8 mouse cellular contexts compared by ENCODE assay signal in genomic region chr11:87358331-87359261, GRCm38 (mm10). TPM values are rescaled to one million over a fixed set of nuclear protein-coding genes. Genes with fewer than 3 reads are reported as not detected.
DNase-seq lines count a peak whose midpoint lies in the region; ATAC-seq and TF ChIP-seq lines count a peak whose summit lies in the region.

Gene Ppm1e (minus strand): TSS chr11:87359023.

- no peaks in the 10 kb centered on the region; the same call in 1 of the 2 replicates for H3K36me3 ChIP-seq in forebrain, embryonic 11.5 days (ENCODE audit: control insufficient read depth, insufficient read depth, low read length)
- no peaks in the 10 kb centered on the region for H3K36me3 ChIP-seq in heart, embryonic 16.5 days (ENCODE audit: control insufficient read depth, insufficient read depth)
- no peaks in the 10 kb centered on the region for H3K36me3 ChIP-seq in liver, embryonic 14.5 days (replicated peaks; ENCODE audit: control insufficient read depth, insufficient read depth, low read depth)
- peaks cover 2% of the 10 kb centered on the region for H3K36me3 ChIP-seq in neural tube, embryonic 12.5 days
- no peaks in the 10 kb centered on the region for H3K36me3 ChIP-seq in stomach, postnatal 0 days (ENCODE audit: control insufficient read depth, insufficient read depth, low read length)

- no peak for TF ChIP-seq CTCF in liver, embryonic 14.5 days (IDR thresholded peaks at IDR 0.05; ENCODE audit: low read depth)
- TF ChIP-seq CTCF in stomach, postnatal 0 days (IDR thresholded peaks at IDR 0.05; ENCODE audit: low read depth), result no peak

- no peak for TF ChIP-seq EP300 in liver, embryonic 14.5 days (IDR thresholded peaks at IDR 0.05; ENCODE audit: low read depth)
- no peak for TF ChIP-seq EP300 in stomach, postnatal 0 days (optimal IDR thresholded peaks at IDR 0.05)

- peak; percentile 96 for ATAC-seq in forebrain, embryonic 11.5 days (replicated peaks; ENCODE audit: low FRiP score)
- peak; percentile 96 for ATAC-seq in heart, embryonic 16.5 days (replicated peaks; ENCODE audit: extremely low read depth, insufficient read depth, low FRiP score)
- ATAC-seq in liver, embryonic 14.5 days (ENCODE audit: insufficient read depth), result peak; percentile 96
- ATAC-seq in neural tube, embryonic 12.5 days (ENCODE audit: low FRiP score, low read depth), result peak; percentile 94
- ATAC-seq in stomach, postnatal 0 days (ENCODE audit: low FRiP score, low TSS enrichment), result peak; percentile 85

- no peaks in the 10 kb centered on the region for H3K27me3 ChIP-seq in forebrain, embryonic 11.5 days (ENCODE audit: control insufficient read depth, insufficient read depth, low read length)
- peaks cover 6% of the 10 kb centered on the region; the same call in 1 of the 2 replicates for H3K27me3 ChIP-seq in heart, embryonic 16.5 days (ENCODE audit: control insufficient read depth, insufficient read depth, low read length)
- peaks cover 35% of the 10 kb centered on the region for H3K27me3 ChIP-seq in liver, embryonic 14.5 days (ENCODE audit: control insufficient read depth, insufficient read depth, low read length)
- no peaks in the 10 kb centered on the region for H3K27me3 ChIP-seq in neural tube, embryonic 12.5 days (replicated peaks)
- peaks cover 4% of the 10 kb centered on the region; the same call in 1 of the 2 replicates for H3K27me3 ChIP-seq in stomach, postnatal 0 days (ENCODE audit: control insufficient read depth, insufficient read depth, low read length)

- H3K4me2 ChIP-seq in forebrain, embryonic 11.5 days (ENCODE audit: low read depth, low read length, severe bottlenecking), result peak within 1 kb of the TSS; percentile 45
- peak within 1 kb of the TSS; percentile 78 for H3K4me2 ChIP-seq in heart, embryonic 16.5 days (ENCODE audit: low read depth, low read length)
- H3K4me2 ChIP-seq in liver, embryonic 14.5 days (ENCODE audit: low read depth), result peak within 1 kb of the TSS; percentile 90
- peak within 1 kb of the TSS; percentile 81 for H3K4me2 ChIP-seq in neural tube, embryonic 12.5 days (replicated peaks)
- H3K4me2 ChIP-seq in stomach, postnatal 0 days (replicated peaks; ENCODE audit: low read depth), result peak within 1 kb of the TSS; percentile 97

- no peaks in the 10 kb centered on the region for H3K9me3 ChIP-seq in forebrain, embryonic 11.5 days (ENCODE audit: control insufficient read depth, low read length)
- peaks cover 5% of the 10 kb centered on the region; the same call in 1 of the 2 replicates for H3K9me3 ChIP-seq in heart, embryonic 16.5 days (replicated peaks; ENCODE audit: control insufficient read depth, low read length)
- no peaks in the 10 kb centered on the region for H3K9me3 ChIP-seq in liver, embryonic 14.5 days (ENCODE audit: control insufficient read depth, low read length)
- no peaks in the 10 kb centered on the region for H3K9me3 ChIP-seq in neural tube, embryonic 12.5 days
- no peaks in the 10 kb centered on the region for H3K9me3 ChIP-seq in stomach, postnatal 0 days (ENCODE audit: control insufficient read depth, low read length)

- H3K4me3 ChIP-seq in forebrain, embryonic 11.5 days (ENCODE audit: low read depth, low read length), result peak within 1 kb of the TSS; percentile 87
- H3K4me3 ChIP-seq in heart, embryonic 16.5 days (ENCODE audit: low read length), result peak within 1 kb of the TSS; percentile 86
- peak within 1 kb of the TSS; percentile 72 for H3K4me3 ChIP-seq in liver, embryonic 14.5 days (ENCODE audit: insufficient read depth in 1 of 2, low read depth in 2 of 2, low read length in 2 of 2)
- H3K4me3 ChIP-seq in neural tube, embryonic 12.5 days, result peak within 1 kb of the TSS; percentile 84
- peak within 1 kb of the TSS; percentile 68 for H3K4me3 ChIP-seq in stomach, postnatal 0 days (ENCODE audit: low read depth, low read length)

- WGBS in forebrain, embryonic 11.5 days, result under 1% methylated on average over 79 of the region's 104 CpGs
- under 1% methylated on average over 93 of the region's 104 CpGs for WGBS in heart, embryonic 16.5 days
- WGBS in liver, embryonic 14.5 days (ENCODE audit: insufficient replicate concordance), result 1% methylated on average over 98 of the region's 104 CpGs
- under 1% methylated on average over 104 of the region's 104 CpGs for WGBS in neural tube, embryonic 12.5 days
- WGBS in stomach, postnatal 0 days, result under 1% methylated on average over 89 of the region's 104 CpGs

- peak within 1 kb of the TSS; percentile 57; the same call in 1 of the 2 replicates for H3K27ac ChIP-seq in forebrain, embryonic 11.5 days (ENCODE audit: low read depth, low read length)
- H3K27ac ChIP-seq in heart, embryonic 16.5 days (ENCODE audit: low read length), result peak within 1 kb of the TSS; percentile 68
- peak within 1 kb of the TSS; percentile 17 for H3K27ac ChIP-seq in liver, embryonic 14.5 days
- peak within 1 kb of the TSS; percentile 69 for H3K27ac ChIP-seq in neural tube, embryonic 12.5 days
- no peak within 1 kb of the TSS for H3K27ac ChIP-seq in stomach, postnatal 0 days (replicated peaks)

- H3K4me1 ChIP-seq in forebrain, embryonic 11.5 days (replicated peaks; ENCODE audit: control insufficient read depth, insufficient read depth, low read length), result peaks cover 2% of the 10 kb centered on the region; the same call in 1 of the 2 replicates
- peaks cover 7% of the 10 kb centered on the region; the same call in 1 of the 2 replicates for H3K4me1 ChIP-seq in heart, embryonic 16.5 days (ENCODE audit: control insufficient read depth, insufficient read depth, low read length)
- H3K4me1 ChIP-seq in liver, embryonic 14.5 days (replicated peaks; ENCODE audit: control insufficient read depth in 2 of 2, insufficient read depth in 2 of 2, low read length in 1 of 2), result peaks cover 7 to 8% of the 10 kb centered on the region in 2 experiments
- H3K4me1 ChIP-seq in neural tube, embryonic 12.5 days, result peaks cover 6% of the 10 kb centered on the region
- H3K4me1 ChIP-seq in stomach, postnatal 0 days (replicated peaks; ENCODE audit: control insufficient read depth, insufficient read depth), result 0 out of 2 replicates have a peak, but pooled peaks cover 2% of the 10 kb centered on the region

- peak; percentile 58 for DNase-seq in CD4-positive helper T cell, adult 2 months (ENCODE audit: low read depth, low spot score)
- peak; percentile 45 for DNase-seq in c-Kit-positive CD71-positive TER-119-negative erythroid progenitor cells, embryonic 14.5 days (ENCODE audit: low read depth)
- DNase-seq in forebrain, embryonic 11.5 days (ENCODE audit: low spot score), result peak; percentile 95
- DNase-seq in kidney, postnatal 25 days, result peak; percentile 74 to 80
- DNase-seq in liver, embryonic 14.5 days (ENCODE audit: low read depth in 3 of 3, low spot score in 3 of 3), result peak; percentile 48 to 63 (median 56)
- peak; percentile 69 for DNase-seq in stomach, postnatal 0 days (ENCODE audit: low spot score)

- peak within 1 kb of the TSS; percentile 87 for H3K9ac ChIP-seq in forebrain, embryonic 11.5 days (ENCODE audit: low read length)
- peak within 1 kb of the TSS; percentile 84 for H3K9ac ChIP-seq in heart, embryonic 16.5 days (ENCODE audit: low read length)
- peak within 1 kb of the TSS; percentile 81 for H3K9ac ChIP-seq in liver, embryonic 14.5 days (replicated peaks)
- H3K9ac ChIP-seq in neural tube, embryonic 12.5 days, result peak within 1 kb of the TSS; percentile 80
- peak within 1 kb of the TSS; percentile 56 for H3K9ac ChIP-seq in stomach, postnatal 0 days (ENCODE audit: low read length)

RNA-seq across cellular contexts. Expression of gene Ppm1e, which starts in this region (rescaled TPM):
- polyA plus RNA-seq in forebrain, embryonic 11.5 days (2014; fragmentation: Nextera tagmentation; extraction: Ambion mirVana), result 13.4 TPM in 2 replicates
- polyA plus RNA-seq in heart, embryonic 16.5 days (2015; fragmentation: Nextera tagmentation; extraction: Ambion mirVana), result 4.9 and 5.4 TPM in 2 replicates
- polyA plus RNA-seq in liver, embryonic 14.5 days (2012; rRNA removed), result 1.6 and 2.0 TPM in 2 replicates
- 1.7 and 1.9 TPM in 2 replicates for polyA plus RNA-seq in liver, embryonic 14.5 days (2014; fragmentation: Nextera tagmentation; extraction: Ambion mirVana)
- 22.5 and 24.9 TPM in 2 replicates for polyA plus RNA-seq in neural tube, embryonic 12.5 days (2016; fragmentation: Nextera tagmentation; extraction: Ambion mirVana)
- polyA plus RNA-seq in stomach, postnatal 0 days (2015; fragmentation: Nextera tagmentation; extraction: Ambion mirVana), result 0.84 and 1.1 TPM in 2 replicates

Comparison
In these comparisons a context has a peak if more than half of its experiments do, and no peak if none do; other contexts are left out.
1. DNase-seq: peak in every context shown above with its lines; median percentile 95 in forebrain, embryonic 11.5 days; 77 in kidney, postnatal 25 days; 69 in stomach, postnatal 0 days; 58 in CD4-positive helper T cell, adult 2 months; 56 in liver, embryonic 14.5 days; 45 in c-Kit-positive CD71-positive TER-119-negative erythroid progenitor cells, embryonic 14.5 days.
2. H3K4me2 ChIP-seq: peak in every context shown above with its lines; median percentile 97 in stomach, postnatal 0 days; 90 in liver, embryonic 14.5 days; 81 in neural tube, embryonic 12.5 days; 78 in heart, embryonic 16.5 days; 45 in forebrain, embryonic 11.5 days.